Mouse (Mus musculus) C3H10T1/2 (cell line): ENCODE data around the gene Kti12. TPM values are rescaled to one million over a fixed set of nuclear protein-coding genes. Genes with fewer than 3 reads are reported as not detected.

Source experiments
- polyA plus RNA-seq, 2 experiments: library from polyadenylated mRNA; unstranded; fragments of >200 nt; fragmentation: generic; extraction: Trizol; gene quantifications; one replicate each; pipeline ENCODE4 v1.2.1; 2012; ENCODE audit warnings: missing spikeins in 2 of 2

The Kti12 gene
- polyA plus RNA-seq, result 10 to 100 TPM; 14.7 to 20.0 TPM

DNA sequence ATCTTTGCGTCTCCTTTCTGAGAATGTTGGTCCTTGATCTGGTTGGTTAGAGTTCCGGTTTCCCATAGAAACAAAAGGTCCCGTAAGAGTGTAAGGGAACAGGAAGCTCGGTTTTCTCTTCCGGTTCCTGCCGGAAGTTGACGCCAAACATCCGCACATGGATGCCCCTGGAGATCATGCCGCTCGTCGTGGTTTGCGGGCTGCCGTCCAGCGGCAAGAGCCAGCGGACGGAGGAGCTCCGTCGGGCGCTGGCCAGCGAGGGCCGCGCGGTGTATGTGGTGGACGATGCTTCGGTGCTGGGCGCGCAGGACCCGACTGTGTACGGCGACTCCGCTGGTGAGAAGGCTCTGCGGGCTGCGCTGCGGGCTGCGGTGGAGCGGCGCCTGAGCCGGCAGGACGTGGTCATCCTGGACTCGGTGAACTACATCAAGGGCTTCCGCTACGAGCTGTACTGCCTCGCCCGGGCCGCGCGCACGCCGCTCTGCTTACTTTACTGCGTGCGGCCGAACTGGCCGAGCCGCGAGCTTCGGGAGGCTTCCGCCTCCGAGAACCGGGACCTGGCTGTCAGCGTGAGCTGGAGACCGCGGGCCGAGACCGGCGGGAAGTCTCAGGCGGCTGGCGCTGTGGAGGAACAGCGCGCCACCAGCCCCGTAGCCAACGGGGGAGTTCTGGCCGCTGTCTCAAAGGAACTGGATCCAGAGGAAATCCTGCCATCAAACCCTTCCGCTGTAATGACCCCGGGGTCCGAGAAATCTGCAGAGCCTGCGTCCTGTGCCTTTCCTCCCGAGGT is at the start of gene Kti12:
Gene Kti12 (plus strand): TSS at position 71 of the 790 bp plus-strand sequence.

DNA sequence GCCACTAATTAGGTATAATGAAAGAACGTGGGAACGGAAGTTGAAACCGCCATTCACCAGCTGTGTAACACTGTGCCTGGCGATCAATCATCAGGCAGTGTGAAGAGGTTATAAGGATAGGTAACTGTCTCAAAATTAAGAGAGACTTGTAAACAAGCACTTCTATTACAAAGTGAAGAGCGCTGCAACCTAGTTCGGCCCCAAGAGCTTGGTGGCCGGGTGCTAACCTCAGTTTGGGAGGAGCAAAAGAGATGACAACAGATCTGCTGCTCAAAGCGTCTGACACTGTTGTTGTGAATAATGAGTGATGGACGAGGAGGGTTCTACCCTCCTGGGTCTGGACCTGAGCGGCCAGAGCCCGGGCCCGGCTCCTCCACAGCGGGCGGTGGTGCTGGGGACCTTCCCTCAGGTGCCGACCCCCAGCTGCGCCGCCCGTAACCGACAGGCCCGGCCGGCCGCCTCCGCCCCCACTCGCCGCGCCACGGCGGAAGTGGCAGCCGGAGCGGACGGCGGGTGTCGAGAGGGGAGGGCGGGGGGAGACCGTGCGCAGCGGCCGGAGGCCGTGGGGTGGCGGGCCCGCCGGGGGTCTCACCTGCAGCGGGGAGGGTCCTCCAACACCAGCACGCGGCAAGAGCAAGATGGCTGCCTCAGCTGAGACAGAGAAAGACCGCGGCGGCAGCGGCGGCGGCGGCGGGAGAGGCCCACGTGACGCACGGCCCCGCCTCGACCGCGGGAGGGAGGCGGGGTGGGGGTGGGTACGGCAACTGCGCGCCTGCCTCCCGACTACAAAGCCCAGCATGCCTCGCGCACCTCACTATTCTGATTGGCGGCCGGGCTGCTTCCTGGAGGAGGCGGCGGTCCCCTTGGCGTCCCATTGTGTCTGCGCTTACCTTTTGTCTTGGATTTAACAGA is 14.4 kb upstream of the Kti12 start, which contains the start of gene Btf3l4:
Gene Btf3l4 (minus strand): TSS at position 699 of the 912 bp plus-strand sequence.

DNA sequence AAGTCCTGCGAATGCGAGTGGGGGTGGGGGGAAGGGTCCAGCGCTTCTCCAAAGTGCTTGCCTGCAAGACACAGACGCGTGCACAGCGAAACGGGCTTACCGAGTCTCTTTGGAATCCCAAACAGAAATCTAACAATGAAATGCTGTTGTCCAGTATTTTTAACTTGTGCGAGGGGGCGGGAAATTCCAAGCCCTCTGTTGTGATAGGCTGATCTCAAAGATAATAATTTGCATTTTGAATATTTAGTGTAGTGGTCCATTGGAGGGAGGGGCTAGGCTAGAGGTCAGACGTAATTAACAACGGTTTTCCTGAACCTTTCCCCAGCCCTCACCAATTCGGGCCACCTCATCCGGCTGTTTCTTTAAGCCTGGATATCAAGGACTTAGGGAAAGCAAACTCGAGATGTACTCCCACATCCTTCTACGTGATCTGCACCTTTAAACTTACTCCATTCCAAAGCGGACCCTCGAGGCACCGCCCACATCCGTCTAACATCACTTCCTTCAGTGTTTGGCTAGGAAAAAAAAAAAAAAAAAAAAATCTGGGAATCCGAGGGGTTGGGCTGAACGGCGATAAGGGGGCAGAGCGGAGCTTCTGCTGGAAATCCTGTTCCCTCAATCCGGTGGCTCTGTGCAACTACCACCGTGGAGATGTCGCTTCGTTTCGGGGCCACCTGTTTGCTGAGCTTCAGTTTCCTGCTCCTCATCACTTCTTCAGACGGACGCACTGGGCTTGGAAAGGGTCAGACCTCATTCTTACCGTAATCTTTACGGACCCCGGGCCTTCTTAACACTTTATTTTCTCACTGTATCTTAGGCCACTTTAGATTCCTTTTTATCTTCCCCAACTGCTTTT is 13.2 kb upstream of the Kti12 start, which contains the start of gene Txndc12:
Gene Txndc12 (plus strand): TSS at position 487 of the 856 bp plus-strand sequence.

DNA sequence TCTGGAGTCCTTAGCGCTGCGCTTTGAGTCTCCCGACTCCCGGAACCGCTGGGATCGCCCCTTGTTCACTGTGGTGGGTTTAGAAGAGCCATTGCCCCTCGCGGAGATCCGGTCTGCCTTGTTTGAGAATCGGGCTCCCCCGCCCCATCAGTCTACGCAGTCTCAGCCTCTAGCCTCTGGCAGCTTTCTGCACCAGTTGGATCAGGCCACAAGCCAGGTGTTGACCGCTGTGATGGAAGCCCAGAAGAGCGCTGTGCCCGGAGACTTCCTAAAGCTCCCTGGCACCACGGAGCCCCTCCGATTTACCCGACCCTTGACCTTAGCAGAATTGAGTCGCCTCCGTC is 892 bp downstream of the Kti12 start, which contains the start of gene A730015C16Rik:
Gene A730015C16Rik (minus strand): TSS at position 115 of the 344 bp plus-strand sequence.

DNA sequence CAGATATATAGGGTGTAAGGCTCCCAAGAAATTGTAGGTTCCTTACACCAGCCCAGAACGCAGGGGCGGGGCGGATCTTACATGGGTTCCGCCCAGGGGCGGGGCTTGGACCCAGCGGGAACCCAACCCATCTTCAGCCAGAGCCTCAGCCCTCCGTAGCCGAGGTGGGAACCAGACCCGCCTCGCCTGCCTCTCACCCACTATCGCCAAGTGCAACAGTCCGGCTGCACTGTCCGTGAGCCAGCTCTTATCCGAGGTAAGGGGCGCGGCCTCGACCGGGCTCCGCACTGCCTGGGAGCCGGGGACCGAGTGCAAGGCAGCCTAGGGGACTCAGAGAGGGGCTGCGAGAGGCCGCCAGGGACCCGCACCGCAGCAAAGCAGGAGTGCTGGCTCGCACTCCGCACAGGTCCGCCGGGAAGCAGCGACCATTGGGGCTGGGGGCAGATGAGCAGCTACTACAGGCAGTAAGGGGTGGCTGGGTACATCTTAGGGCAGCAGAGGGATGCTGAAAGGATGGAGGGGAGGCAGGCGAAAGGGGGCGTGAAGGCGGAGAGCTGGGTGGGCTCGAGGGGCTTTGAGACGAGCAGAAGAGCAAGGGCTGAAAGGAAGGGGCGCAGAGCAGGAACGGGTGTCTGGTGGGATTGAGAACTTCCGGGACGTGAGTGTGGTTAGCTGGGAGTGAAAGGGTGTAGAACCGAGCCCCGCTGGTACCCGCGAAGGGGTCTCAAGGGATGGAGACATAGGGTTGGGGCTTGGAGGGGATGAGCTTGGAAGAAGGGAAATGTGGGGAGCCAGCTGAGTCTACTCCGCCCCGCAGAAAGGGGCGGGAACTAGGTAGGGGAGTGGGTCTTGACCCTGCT is 31.6 kb downstream of the Kti12 start, which contains the start of gene Rab3b:
Gene Rab3b (plus strand): TSS at position 101 of the 860 bp plus-strand sequence.

Other genes starting within 250 kb of the Kti12 start
- gene Cc2d1b, start 227.8 kb upstream of the Kti12 start, polyA plus RNA-seq, result 10 to 100 TPM; 17.8 to 26.4 TPM
- under 1 TPM; 0.01 to 0.07 TPM for gene 3110021N24Rik, start 128.1 kb upstream of the Kti12 start, polyA plus RNA-seq
- gene Zfyve9, start 67.0 kb upstream of the Kti12 start, polyA plus RNA-seq, result 1 to 10 TPM in 1 of 2 experiments, under 1 TPM in 1; 0.50 to 7.1 TPM
- 10 to 100 TPM in 1 of 2 experiments, 1 to 10 TPM in 1; 5.4 to 34.6 TPM for gene Btf3l4, start 14.2 kb upstream of the Kti12 start, polyA plus RNA-seq
- gene Txndc12, start 13.2 kb upstream of the Kti12 start, polyA plus RNA-seq, result 100 to 1,000 TPM in 1 of 2 experiments, 10 to 100 TPM in 1; 18.8 to 108 TPM
- under 1 TPM; 0.05 to 0.15 TPM for gene A730015C16Rik, start 834 bp downstream of the Kti12 start, polyA plus RNA-seq
- under 1 TPM in 1 of 2 experiments, not detected in 1; 0.13 TPM for gene Rab3b, start 31.3 kb downstream of the Kti12 start, polyA plus RNA-seq
- 10 to 100 TPM in 1 of 2 experiments, 1 to 10 TPM in 1; 5.9 to 35.4 TPM for gene Nrd1, start 152.9 kb downstream of the Kti12 start, polyA plus RNA-seq